Mouse (Mus musculus) ovary, postnatal 14 days (tissue): ENCODE measurements around the gene Fgfbp3.
A peak's percentile ranks its signal among the peaks of the same experiment; 100 is the strongest.
"Not testable (repeated sequence)": the region's sequence is repeated elsewhere in the genome, so short reads cannot be mapped to it uniquely, and the experiment has no call there.

ENCODE experiments used
- DNase-seq: peaks from one replicate; pipeline ENCODE4 v3.0.0; 2022; ENCODE audit warnings: low spot score

Fgfbp3 gene

GRCm38 (mm10) chr19:36919466-36919865, at the start of gene Fgfbp3:
Fgfbp3 (minus strand) TSS chr19:36919615.
- no peak for DNase-seq

- not testable (repeated sequence) for DNase-seq
These were observed 43.3 kb upstream of the Fgfbp3 start for GRCm38 (mm10) chr19:36962544-36963260.

GRCm38 (mm10) chr19:36961320-36961719, 41.9 kb upstream of the Fgfbp3 start:
- DNase-seq, result no peak

GRCm38 (mm10) chr19:36958331-36958730, 38.9 kb upstream of the Fgfbp3 start:
- DNase-seq, result no peak

- no peak for DNase-seq
These were observed 34.3 kb upstream of the Fgfbp3 start for GRCm38 (mm10) chr19:36953637-36954206.

GRCm38 (mm10) chr19:36940064-36940463, 20.6 kb upstream of the Fgfbp3 start:
- DNase-seq, result no peak

- no peak for DNase-seq
These were observed 18.6 kb upstream of the Fgfbp3 start for GRCm38 (mm10) chr19:36938008-36938407.

GRCm38 (mm10) chr19:36936285-36936684, 16.9 kb upstream of the Fgfbp3 start:
- DNase-seq, result no peak

- no peak for DNase-seq
These were observed 13.2 kb upstream of the Fgfbp3 start for GRCm38 (mm10) chr19:36932613-36933012.

GRCm38 (mm10) chr19:36932097-36932496, 12.7 kb upstream of the Fgfbp3 start:
- DNase-seq, result no peak

- no peak for DNase-seq
These were observed 10.4 kb upstream of the Fgfbp3 start for GRCm38 (mm10) chr19:36929816-36930215.

- no peak for DNase-seq
These were observed 8.5 kb upstream of the Fgfbp3 start for GRCm38 (mm10) chr19:36927800-36928361.

GRCm38 (mm10) chr19:36926553-36927236, 7.3 kb upstream of the Fgfbp3 start:
- DNase-seq, result no peak

- DNase-seq, result peak; percentile 74
These were observed 6.5 kb upstream of the Fgfbp3 start, which contains the start of gene Btaf1 for GRCm38 (mm10) chr19:36925671-36926552. Btaf1 (plus strand) TSS chr19:36926079.

- DNase-seq, result no peak
These were observed 3.5 kb upstream of the Fgfbp3 start for GRCm38 (mm10) chr19:36922936-36923335.

GRCm38 (mm10) chr19:36922015-36922414, 2.6 kb upstream of the Fgfbp3 start:
- DNase-seq, result no peak

- DNase-seq, result peak; percentile 81
These were observed 744 bp downstream of the Fgfbp3 start for GRCm38 (mm10) chr19:36918441-36919301.

- no peak for DNase-seq
These were observed 2.5 kb downstream of the Fgfbp3 start for GRCm38 (mm10) chr19:36916876-36917389.

- no peak for DNase-seq
These were observed 3.2 kb downstream of the Fgfbp3 start for GRCm38 (mm10) chr19:36916206-36916605.

GRCm38 (mm10) chr19:36913064-36913463, 6.4 kb downstream of the Fgfbp3 start:
- no peak for DNase-seq
